Mouse (Mus musculus): Measurements from ENCODE around the gene Isoc2a.

The Isoc2a gene

GRCm38 (mm10) chr7:4919971-4920370 lies 43.0 kb downstream of the Isoc2a start:
- DNase-seq = no peak

GRCm38 (mm10) chr7:4920496-4920895 lies 43.5 kb downstream of the Isoc2a start:
- no peak for DNase-seq

GRCm38 (mm10) chr7:4920976-4921823 lies 44.2 kb downstream of the Isoc2a start:
- DNase-seq = no peak

GRCm38 (mm10) chr7:4921824-4922482 lies 45.0 kb downstream of the Isoc2a start, which contains the start of gene Nat14:
TSS of gene Nat14 (plus strand) at chr7:4922028.
- no peak for DNase-seq

DNA sequence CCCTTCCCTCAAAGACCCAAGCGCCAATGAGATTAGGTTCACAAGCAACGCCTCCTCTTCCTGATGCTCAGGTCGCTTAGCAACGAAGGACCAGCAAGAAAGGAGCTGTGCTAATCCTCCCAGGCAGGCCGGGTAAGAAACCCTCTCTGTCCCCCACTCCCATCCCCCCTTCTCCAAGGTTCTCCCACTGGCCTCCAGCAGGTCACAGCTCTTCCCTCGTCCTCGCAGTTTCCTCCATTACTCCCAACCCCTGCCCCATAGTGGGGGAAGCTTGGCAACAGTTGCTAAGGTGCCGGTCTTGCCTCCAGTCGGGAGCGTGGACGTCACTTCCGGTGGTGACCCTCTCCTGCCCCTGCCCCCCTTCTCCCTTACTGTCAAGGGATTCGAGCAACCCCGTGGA lies 45.6 kb downstream of the Isoc2a start:
- peak; percentile 22 to 38 for DNase-seq

DNA sequence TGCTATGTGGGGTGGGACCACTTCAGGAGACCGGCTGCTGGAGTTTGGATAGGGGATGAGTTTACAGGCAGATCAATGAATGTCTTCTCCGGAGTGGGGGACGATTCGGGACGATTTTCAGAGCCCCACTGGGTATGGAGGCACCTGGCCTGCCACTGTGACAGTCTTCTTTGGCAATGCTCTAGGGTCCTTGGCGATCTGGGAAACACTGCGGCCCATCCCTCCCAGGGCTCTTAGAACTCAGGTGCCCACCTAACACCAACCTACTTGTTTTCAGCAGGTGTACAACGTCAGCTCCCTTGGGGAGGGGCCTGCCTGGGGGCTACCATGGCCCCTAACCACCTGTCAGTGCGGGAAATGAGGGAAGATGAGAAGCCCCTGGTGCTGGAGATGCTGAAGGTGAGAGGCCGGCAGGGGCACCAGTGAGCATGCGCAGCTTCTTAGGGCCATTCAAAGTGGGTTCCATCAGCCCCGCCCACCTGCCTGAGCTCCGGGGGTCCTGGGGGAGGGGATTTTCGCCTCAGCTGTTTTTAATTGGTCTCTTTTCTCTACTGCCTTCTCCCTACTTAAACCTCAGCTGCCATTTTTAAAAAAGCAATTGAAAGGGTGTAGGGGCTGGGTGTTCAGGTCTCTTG lies 46.1 kb downstream of the Isoc2a start:
- DNase-seq = no peak

DNA sequence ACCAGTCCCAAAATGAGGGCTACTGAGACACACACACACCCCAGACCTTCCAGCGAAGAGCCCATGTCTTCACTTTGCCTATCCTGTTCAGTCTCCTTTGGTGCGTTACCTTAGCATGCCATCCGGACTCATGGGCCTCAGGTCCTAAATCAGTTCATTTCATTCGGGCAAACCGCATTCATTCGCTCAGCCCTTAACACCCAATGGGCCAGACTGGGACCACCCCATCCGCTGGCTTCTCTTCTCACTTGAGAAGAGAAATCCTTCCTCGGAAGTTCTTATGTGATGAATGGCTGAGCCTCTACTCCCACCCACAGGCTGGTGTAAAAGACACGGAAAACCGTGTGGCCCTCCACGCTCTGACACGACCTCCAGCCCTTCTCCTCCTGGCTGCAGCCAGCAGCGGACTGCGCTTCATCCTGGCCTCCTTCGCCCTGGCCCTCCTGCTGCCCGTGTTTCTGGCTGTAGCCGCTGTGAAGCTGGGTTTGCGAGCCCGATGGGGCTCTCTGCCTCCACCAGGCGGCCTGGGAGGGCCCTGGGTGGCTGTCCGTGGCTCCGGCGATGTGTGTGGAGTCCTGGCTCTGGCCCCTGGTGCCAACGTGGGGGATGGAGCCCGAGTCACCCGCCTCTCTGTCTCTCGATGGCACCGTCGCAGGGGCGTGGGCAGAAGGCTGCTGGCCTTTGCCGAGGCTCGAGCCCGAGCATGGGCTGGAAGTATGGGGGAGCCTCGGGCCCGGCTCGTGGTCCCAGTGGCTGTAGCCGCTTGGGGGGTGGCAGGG lies 46.8 kb downstream of the Isoc2a start:
- peak in 1 of 2 experiments; percentile 29 for DNase-seq

DNA sequence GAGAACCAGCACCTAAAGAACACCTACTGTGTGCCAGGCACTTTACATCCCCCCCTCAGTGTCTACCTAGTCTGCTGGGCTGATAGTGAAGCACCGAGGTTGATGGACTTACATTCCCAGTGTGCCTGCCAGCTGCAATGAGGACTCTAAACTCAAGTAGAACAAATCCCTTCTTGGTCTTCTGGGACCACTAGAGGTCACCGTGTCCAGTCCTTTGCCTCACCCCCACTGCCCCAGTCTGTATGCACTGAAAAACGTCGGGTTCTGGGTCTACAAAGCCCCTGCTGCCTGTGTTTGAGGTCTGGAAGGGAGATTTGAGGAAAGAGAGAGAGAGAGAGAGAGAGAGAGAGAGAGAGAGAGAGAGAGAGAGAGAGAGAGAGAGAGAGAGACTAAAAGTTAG lies 47.5 kb downstream of the Isoc2a start:
- DNase-seq = no peak

DNA sequence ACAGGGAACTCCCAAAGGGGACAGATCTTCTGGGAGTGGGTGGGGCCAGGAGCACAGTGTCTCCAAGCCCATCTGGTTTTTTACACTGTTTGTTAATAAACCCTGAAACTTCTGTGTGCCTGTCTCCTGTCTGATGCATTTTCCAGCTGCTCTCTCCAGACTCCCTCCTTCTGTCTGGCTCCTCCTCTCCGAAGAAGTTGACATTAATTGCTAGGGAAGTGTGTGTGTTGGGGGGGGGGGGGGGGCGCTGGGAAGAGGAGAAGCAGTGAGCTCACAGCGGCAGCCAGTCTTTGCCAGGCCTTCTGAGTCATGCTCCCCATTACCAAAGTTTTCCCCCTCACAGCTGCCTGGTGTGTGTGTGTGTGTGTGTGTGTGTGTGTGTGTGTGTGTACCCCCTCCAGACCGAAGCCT lies 47.9 kb downstream of the Isoc2a start:
- DNase-seq = no peak

DNA sequence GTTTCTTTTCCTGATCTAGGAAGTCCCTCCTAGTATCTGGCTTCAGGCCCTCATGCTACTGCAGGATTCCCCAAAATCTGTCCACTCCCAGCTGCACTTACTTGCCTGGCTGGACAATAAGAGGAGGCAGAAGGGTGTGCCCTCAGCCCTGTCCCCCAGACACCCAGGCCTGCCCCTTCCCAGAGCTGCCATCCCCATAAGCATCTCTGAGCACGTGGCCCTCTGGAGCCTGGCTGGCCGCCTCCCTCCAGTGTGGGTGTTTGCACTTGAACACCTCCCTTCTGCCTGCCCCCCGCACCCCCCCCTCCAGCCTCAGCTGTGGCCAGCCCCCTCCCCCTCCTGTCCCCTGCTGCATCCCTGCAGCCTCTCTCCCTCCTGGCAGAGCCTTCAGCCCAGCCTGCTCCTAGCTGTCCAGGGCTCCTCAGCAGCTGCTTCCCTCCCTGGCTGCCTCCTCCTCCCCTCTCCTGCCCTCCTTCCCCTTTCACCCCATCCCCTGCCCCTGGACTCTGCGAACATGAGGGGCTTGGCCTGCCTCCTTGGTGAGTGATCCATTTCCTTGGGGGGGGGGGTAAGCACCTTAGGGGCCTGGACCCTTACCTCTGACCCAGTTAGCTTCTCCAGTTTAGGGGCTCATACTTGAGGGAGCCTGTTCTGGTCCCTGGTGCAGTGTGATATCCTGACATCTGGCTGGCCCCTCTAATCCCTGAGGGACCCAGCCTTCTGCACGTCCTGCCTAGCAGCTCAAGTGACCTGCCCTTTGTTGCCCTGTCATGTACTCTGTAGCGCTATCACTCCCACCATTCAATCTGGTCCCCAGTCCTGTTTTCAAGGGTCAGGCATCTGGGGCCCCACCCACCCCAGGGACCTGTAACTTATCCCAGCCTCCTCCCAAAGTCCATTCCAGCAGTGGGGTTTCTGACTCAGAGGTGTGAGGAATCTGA lies 48.8 kb downstream of the Isoc2a start, which contains the start of gene Ssc5d:
TSS of gene Ssc5d (plus strand) at position 345 of the 941 bp plus-strand sequence.
- DNase-seq = no peak

- no peak for DNase-seq
Observed at GRCm38 (mm10) chr7:4926849-4927248, 49.9 kb downstream of the Isoc2a start.

DNA sequence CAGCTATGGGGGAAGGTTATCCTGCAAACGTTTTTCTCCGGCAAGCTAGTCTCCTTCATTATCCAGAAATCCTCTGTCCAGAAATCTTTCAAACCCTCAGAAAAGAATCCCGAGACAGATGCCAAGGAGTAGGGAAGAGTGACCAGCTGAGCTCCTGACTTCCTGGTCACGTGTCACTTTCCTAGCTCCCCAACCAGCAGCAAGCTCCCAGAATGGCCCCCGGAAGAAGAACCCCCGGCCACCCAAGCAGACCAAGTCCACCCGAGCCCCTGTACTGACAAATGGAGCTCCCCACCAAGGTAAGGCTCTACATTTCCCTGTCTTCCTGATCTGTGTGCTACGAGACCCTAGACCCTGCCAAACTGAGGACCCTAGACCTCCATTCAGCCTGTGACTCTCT lies 50.8 kb downstream of the Isoc2a start:
- no peak for DNase-seq

- DNase-seq = no peak
Observed at GRCm38 (mm10) chr7:4928323-4928722, 51.4 kb downstream of the Isoc2a start.

DNA sequence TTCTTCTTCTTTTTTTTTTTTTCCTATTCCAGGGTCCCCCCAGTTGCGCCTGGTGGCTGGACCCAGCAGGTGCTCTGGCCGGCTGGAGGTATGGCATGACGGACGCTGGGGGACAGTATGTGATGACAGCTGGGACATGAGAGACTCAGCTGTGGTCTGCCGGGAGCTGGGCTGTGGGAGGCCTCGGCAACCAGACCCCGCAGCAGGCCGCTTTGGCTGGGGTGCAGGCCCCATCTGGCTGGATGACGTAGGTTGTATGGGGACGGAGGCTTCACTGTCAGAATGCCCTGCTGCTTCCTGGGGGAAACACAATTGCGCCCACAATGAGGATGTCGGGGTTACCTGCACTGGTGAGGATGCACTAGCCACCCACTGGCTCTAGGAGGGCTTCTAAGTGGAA lies 56.1 kb downstream of the Isoc2a start:
- DNase-seq = no peak

- no peak for DNase-seq
Observed at GRCm38 (mm10) chr7:4934160-4934914, 57.4 kb downstream of the Isoc2a start.

GRCm38 (mm10) chr7:4936832-4937231 lies 59.9 kb downstream of the Isoc2a start:
- DNase-seq = no peak

GRCm38 (mm10) chr7:4937392-4937791 lies 60.4 kb downstream of the Isoc2a start:
- DNase-seq = no peak

DNA sequence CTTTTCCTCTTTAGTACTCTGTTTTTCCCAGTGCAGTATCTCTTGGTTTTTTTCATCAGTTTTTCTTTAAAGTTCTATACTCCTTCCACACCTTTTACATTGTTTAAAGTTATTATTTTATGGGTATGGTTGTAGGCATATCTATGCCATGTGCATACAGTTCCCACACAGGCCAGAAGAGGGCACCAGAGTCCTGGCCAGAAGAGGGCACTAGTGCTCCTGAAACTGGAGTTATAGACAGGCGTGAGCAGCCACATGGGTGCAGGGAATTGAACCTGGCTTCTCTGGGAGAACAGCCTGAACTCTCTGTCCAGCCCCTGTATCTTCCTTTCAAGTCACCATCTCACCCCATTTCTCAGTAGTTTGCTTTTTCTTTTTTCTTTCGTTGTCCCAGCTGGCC lies 61.5 kb downstream of the Isoc2a start:
- DNase-seq = peak; percentile 55 to 80

DNA sequence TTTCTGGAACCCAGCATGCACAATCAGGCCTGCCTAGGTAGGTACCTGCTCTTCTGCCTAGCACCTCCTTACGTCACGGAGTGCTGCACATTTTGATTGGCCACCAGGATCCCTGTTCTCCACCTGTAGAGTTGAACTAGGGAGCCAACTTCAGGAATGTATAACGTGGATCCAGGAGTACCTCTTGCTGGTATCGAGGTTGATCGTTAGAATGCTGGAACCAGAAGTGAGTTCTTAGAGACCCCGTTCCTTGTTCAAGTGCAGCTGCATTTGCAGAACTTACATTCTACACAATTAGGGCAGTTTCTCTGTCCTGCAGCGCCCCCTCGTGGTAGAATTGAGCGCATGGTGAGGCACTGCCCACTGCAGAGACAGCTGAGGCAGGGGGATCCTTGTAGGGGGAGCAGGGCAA lies 63.1 kb downstream of the Isoc2a start:
- DNase-seq = peak; percentile 68 to 87

GRCm38 (mm10) chr7:4942673-4943072 lies 65.7 kb downstream of the Isoc2a start:
- DNase-seq = no peak

All from spleen, adult 18-20 months (tissue).